Mouse (Mus musculus) CH12F3 (cell line): Measurements from ENCODE around the gene Jarid2.

Source experiments
- in situ Hi-C: fragments of 300-500 bp; cut with MboI; formaldehyde crosslinking; loops from 2 replicates; pipeline ENCODE4 v1.14.3; 2020; ENCODE audit warnings: low sequenced_read_pairs

Gene Jarid2

GRCm38 (mm10) chr13:44774351-44774750 lies 45.1 kb downstream of the Jarid2 start:
- in situ Hi-C loops, result no loop called here

DNA sequence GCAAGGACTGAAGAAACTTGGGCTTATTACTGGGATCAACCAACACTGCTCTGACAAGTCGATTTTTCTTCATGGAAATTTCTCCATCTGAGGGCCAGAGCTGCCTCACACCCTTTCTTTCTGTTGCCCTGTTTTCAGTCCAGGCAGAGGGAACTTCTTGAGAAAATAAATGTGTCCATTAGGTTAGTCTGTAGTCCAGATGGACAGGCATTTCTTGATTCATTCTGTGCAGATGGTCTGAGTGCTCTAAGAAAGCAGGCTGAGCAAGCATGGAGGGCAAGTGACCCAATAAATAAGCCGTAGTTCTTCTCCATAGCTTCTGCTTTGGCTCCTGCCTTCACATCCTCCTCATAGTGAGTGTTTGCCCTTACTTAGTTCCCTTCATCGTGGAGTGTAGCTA lies 46.1 kb downstream of the Jarid2 start:
- in situ Hi-C loops, result no loop called here

GRCm38 (mm10) chr13:44780506-44780905 lies 51.2 kb downstream of the Jarid2 start:
- in situ Hi-C loops, result no loop called here

GRCm38 (mm10) chr13:44781126-44781525 lies 51.9 kb downstream of the Jarid2 start:
- in situ Hi-C loops, result no loop called here

- in situ Hi-C loops, result no loop called here
Observed at GRCm38 (mm10) chr13:44784551-44784950, 55.3 kb downstream of the Jarid2 start.

DNA sequence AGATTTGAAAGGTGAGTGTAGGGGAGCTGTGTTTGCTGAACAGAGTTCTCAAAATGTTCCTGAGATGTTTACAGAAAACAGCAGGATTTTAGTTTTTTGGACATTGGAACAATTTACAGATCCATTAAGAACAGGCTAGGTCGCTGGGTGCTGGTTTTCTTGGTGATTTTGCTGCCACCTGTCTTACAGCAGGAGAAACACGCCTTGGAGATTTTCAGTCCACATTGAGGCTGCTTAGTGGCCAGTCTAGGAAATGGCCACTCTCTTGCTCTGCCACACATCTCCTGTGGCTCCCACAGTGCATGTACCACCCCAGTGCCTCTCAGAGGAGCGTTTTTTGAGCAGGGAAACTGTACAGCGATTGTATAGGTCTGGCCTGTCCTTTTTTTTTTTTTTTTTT lies 57.0 kb downstream of the Jarid2 start:
- in situ Hi-C loops, result no loop called here

DNA sequence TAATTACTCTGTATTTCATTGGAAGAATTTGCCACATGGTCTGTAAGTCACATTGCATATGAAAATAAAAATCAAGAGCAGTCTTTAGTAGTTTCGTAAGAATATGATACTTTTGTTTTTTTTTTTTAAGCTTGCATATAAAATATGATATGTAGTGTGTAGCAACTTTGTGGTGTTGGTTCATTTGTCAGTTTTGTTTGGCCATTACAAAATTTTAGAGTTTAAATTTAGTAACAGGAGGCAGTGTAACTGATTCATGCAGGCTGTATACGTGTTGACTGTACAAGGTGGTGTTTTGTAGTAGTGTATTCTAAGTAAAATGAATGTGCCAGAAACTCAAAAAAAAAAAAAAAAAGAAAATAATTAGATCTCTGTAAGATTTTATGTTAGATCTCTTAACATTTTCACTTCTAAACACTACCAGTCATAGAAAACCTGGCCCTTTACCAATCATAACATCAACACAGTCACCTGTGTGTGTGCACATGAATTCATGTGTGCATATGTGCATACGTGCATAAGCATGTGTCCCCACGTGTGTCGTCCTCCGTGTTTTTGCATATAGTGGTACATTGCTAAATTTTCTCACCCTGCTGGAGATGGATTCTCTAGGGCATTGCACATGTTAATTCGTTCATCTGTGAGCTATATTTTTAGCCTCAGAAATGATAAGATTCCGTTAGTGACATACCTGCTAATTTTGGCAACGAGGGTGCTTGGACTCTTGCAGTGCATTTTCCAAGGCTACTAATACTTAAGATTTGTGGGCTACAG lies 59.3 kb downstream of the Jarid2 start:
- in situ Hi-C loops, result no loop called here

DNA sequence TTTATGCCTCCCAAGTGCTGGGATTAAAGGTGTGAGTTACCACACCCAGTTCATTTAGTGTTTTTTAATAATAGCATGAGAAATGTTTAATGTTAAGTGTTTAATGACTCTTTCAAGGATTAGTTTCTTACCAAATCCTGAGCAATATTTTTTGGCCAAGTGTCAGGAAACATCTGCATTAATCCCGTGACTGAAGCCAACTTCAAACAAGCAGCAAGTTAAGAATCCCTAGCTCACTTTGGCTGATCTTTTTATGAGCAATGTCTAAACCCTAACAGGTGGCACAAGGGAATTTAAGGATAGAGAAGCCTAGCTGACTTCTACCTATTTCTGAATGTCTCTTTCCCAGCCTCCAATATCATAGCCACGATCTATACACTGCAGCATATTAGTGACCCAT lies 60.7 kb downstream of the Jarid2 start:
- in situ Hi-C loops, result no loop called here

DNA sequence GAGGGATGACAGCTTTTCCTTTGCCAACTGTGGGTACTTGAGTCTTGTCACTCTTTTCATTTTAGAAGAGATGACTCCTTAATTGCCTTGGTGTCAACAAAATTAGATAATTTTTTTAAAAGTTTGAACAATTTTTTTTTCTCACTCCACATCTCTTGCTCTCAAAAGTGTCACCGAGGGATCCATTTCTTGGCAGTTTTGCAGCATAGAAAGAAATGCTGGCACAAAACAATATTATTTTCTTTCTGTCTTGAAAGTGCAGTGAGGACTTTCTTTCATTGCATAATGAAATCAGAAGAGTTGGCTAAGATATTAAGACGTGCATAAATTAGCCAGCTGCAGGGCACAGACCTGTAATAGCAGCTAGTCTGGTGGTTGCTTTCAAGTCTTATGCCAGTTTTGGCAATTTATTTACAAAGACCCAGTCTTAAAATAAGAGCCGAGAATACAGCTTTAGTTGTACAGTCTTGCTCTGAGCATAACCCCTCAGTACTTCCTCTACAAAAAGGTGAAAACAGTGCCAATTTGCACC lies 63.2 kb downstream of the Jarid2 start:
- in situ Hi-C loops, result no loop called here

GRCm38 (mm10) chr13:44795891-44796290 lies 66.6 kb downstream of the Jarid2 start:
- in situ Hi-C loops, result no loop called here

DNA sequence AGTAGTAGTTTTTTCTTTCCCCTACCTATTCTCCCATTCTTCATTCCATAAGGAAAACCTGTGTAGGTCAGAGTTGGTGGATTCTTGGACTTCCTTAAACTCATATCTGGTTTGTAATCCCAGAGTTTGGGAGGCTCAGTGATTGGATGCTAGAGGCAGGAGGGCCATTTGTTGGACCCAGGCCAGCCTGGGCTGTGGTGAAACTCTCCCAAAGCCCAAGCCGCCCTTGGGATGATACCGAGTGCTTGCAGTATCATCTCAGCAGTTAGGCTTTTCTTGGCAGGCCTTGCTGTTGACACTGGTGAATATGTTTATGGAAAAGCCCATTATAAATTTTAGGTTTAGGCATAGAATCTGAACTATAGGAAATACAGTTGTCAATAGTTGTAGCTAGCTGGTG lies 67.5 kb downstream of the Jarid2 start:
- in situ Hi-C loops, result no loop called here

GRCm38 (mm10) chr13:44798280-44798679 lies 69.0 kb downstream of the Jarid2 start:
- in situ Hi-C loops, result no loop called here

- in situ Hi-C loops, result no loop called here
Observed at GRCm38 (mm10) chr13:44799166-44799565, 69.9 kb downstream of the Jarid2 start.

- in situ Hi-C loops, result no loop called here
Observed at GRCm38 (mm10) chr13:44800059-44800458, 70.8 kb downstream of the Jarid2 start.

- in situ Hi-C loops, result no loop called here
Observed at GRCm38 (mm10) chr13:44804876-44805275, 75.6 kb downstream of the Jarid2 start.

- in situ Hi-C loops, result no loop called here
Observed at GRCm38 (mm10) chr13:44808307-44808706, 79.0 kb downstream of the Jarid2 start.

- in situ Hi-C loops, result no loop called here
Observed at GRCm38 (mm10) chr13:44811021-44811420, 81.7 kb downstream of the Jarid2 start.

- in situ Hi-C loops, result no loop called here
Observed at GRCm38 (mm10) chr13:44811601-44812000, 82.3 kb downstream of the Jarid2 start.

GRCm38 (mm10) chr13:44812381-44812780 lies 83.1 kb downstream of the Jarid2 start:
- in situ Hi-C loops, result no loop called here

- in situ Hi-C loops, result no loop called here
Observed at GRCm38 (mm10) chr13:44819400-44819799, 90.1 kb downstream of the Jarid2 start.

DNA sequence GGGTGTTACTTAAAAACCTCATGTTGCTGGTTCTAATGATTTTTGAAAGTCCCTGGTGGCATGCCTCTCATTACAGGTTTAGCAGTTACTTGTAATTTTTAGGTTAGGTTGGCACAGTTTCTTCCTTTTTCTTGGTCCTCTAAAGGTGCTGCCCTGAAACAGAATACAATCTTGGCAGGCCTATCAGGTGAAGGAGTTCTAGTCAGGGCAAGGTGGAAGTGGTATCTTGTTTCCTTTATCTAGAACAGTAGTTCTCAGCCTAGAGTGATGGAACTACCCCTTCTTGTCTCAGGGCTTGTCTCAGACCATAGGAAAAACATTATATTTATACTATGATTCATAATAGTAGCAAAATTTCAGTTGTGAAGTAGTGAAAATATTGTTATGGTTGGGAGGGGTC lies 93.3 kb downstream of the Jarid2 start:
- in situ Hi-C loops, result no loop called here

DNA sequence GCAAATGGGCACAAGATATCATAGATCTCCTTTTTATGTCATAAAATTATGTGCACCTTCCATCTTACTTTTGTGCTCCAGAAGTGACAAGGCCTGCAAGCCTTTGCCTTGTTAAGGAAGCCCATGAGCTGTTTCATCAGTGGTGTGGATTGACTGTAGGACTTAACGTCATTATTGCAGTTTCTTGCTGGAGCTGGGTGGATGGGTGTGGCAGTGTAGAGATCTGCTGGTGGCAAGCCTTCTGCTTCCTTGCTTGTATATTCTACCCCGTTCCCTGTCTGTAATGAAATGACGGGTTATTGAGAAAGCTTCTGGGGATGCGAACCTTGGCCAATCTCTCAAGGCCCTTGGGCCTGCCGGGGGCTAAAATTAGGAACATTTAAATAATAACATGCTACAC lies 99.6 kb downstream of the Jarid2 start:
- in situ Hi-C loops, result no loop called here

- in situ Hi-C loops, result no loop called here
Observed at GRCm38 (mm10) chr13:44832104-44832503, 102.8 kb downstream of the Jarid2 start.
